Mouse (Mus musculus): ENCODE data around the gene Rpa1.

GRCm38 (mm10) chr11:75355475-75355874 lies 7.4 kb upstream of the Rpa1 start:
- no peak for TF ChIP-seq GATA1 (IDR thresholded peaks at IDR 0.05; ENCODE audit: borderline replicate concordance, low read length)
- TF ChIP-seq FLI1 (IDR thresholded peaks at IDR 0.05; ENCODE audit: low read length): no peak
